Mouse (Mus musculus): ENCODE results near the gene Rgs19.

The Rgs19 gene

DNA sequence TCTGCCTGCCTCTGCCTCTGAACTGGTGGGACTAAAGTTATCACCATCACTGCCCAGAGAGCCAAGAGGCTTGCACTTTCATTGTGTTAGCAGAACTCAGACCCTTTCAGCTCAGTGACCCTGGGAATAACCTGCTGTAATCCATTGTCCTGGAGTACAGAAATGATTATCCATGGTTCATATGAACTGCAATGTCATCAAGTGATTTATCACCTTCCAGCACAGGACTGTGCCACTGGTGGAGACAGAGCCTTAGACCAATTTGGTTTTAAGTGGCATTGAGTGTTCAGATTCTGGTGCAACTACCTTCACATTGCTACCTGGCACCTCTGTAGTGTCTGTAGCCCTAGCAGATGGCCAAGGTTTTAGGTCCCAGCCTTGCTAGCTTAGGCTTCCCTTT, 40.7 kb downstream of the Rgs19 start:
- no peak for DNase-seq

DNA sequence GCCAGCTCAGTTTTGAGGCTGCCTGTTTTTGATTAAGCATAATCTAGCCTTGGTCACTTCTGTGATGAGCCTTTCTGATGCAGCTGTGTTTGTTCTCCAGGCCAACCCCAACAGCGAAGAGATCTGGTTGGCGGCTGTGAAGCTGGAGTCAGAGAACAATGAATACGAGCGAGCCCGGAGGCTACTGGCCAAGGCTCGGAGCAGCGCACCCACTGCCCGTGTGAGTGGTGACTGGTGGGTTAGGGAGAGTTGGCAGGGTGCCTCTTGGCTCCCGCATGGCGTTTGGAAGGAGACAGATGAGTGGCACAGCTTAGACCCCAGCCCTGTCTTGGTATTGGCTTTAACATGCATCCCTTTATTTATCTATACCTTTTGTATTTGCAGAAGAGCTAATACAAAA, 44.9 kb downstream of the Rgs19 start:
- DNase-seq, result no peak

DNA sequence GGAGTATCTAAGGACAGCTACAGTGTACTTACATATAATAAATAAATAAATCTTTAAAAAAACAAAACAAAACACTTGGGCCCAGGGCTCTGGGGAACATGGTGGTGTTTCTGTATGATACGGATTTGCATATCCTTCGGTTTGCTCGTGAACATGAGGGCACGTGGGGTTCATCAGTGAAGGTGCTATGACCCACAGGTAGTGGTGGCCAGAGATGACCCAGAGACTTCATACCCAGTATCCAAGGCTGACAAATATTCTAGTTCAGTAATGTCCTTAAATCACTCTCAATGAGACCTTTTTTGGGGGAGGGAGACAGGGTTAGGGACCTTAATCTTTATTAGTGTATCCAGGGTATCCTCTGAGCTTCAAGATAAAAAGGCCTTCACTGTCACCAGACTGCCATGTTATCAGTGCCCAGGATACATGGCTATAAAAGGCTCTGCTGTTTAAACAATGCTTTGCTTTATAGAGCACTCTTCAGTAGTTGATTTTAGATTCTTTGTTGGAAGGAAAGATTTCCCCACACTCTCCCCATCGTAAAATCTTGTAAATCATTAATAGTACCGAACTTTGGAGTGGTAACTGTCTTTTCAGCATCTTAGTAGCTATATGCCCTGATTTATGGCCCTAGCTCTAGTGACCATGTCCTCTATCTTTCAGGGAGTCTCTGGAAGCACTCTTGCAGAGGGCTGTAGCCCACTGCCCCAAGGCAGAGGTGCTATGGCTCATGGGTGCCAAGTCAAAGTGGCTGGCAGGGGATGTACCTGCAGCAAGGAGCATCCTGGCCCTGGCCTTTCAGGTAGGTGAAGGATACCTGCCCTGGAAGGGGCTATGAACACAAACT, 46.9 kb downstream of the Rgs19 start:
- DNase-seq, result no peak

GRCm38 (mm10) chr2:181645666-181646065, 48.1 kb downstream of the Rgs19 start:
- no peak for DNase-seq

- peak; percentile 41 to 54 for DNase-seq
These were observed 49.4 kb downstream of the Rgs19 start for GRCm38 (mm10) chr2:181644361-181644760.
